Mouse (Mus musculus) heart, embryonic 14.5 days (tissue): ENCODE measurements around the gene Tbl1x. TPM values are rescaled to one million over a fixed set of nuclear protein-coding genes. Genes with fewer than 3 reads are reported as not detected.

ENCODE experiments used
- ATAC-seq: fragments of 200-750 bp; cut with Nextera tagmentation; 2 replicates; pipeline ENCODE4 v1.8.0; 2017; ENCODE audit warnings: low read depth, moderate TSS enrichment; ENCODE audit not compliant: insufficient number of reproducible peaks, insufficient read depth, low FRiP score
- H3K27ac ChIP-seq, 2 experiments: fragments of 200-500 bp in 1 of 2; fragments of 300-500 bp in 1 of 2; sonication (generic) in 1 of 2; replicated peaks in 1 of 2; 2 replicates each; pipeline ENCODE4 v1.5.1; 2012 to 2014; ENCODE audit warnings: low read depth in 2 of 2, low read length in 2 of 2, control low read depth in 1 of 2, mild to moderate bottlenecking in 1 of 2, mixed read lengths in 1 of 2; ENCODE audit not compliant: control insufficient read depth in 1 of 2, insufficient read depth in 1 of 2
- H3K27me3 ChIP-seq: fragments of 300-500 bp; sonication (generic); 2 replicates; pipeline ENCODE4 v1.6.1; 2014; ENCODE audit warnings: mild to moderate bottlenecking, low read length, control low read depth; ENCODE audit not compliant: control insufficient read depth, insufficient read depth
- H3K36me3 ChIP-seq: fragments of 300-500 bp; sonication (generic); 2 replicates; pipeline ENCODE4 v1.6.1; 2014; ENCODE audit warnings: mild to moderate bottlenecking, control low read depth, low read length, mixed read lengths; ENCODE audit not compliant: control insufficient read depth, insufficient read depth
- H3K4me1 ChIP-seq, 2 experiments: fragments of 200-500 bp in 1 of 2; fragments of 300-500 bp in 1 of 2; sonication (generic) in 1 of 2; 2 replicates each; pipeline ENCODE4 v1.6.1; 2012 to 2014; ENCODE audit warnings: low read length in 2 of 2, control low read depth in 1 of 2, mixed read lengths in 1 of 2; ENCODE audit not compliant: control insufficient read depth in 2 of 2, insufficient read depth in 2 of 2
- H3K4me2 ChIP-seq: fragments of 300-500 bp; sonication (generic); 2 replicates; pipeline ENCODE4 v1.6.1; 2014; ENCODE audit warnings: mild to moderate bottlenecking, low read length
- H3K4me3 ChIP-seq, 2 experiments: fragments of 200-500 bp in 1 of 2; fragments of 300-500 bp in 1 of 2; sonication (generic) in 1 of 2; 2 replicates each; pipeline ENCODE4 v1.5.1; 2012 to 2014; ENCODE audit warnings: low read length in 2 of 2, mild to moderate bottlenecking in 2 of 2, control low read depth in 1 of 2, low read depth in 1 of 2, moderate library complexity in 1 of 2; ENCODE audit not compliant: control insufficient read depth in 1 of 2, insufficient read depth in 1 of 2
- H3K9ac ChIP-seq: fragments of 300-500 bp; sonication (generic); 2 replicates; pipeline ENCODE4 v1.6.1; 2014; ENCODE audit warnings: mild to moderate bottlenecking, low read length
- H3K9me3 ChIP-seq: fragments of 300-500 bp; sonication (generic); 2 replicates; pipeline ENCODE4 v1.6.1; 2016; ENCODE audit warnings: low read length, control low read depth; ENCODE audit not compliant: control insufficient read depth
- WGBS: fragments of 180-500 bp; shearing (Covaris S2); extraction: QIAGEN DNeasy Blood & Tissue Kit; methylation state at CpG from one replicate; pipeline ENCODE4 v1.1.7; 2014; 5-methylcytosine and 5-hydroxymethylcytosine counted together
- polyA plus RNA-seq: library from polyadenylated mRNA; unstranded; fragments of >200 nt; fragmentation: Nextera tagmentation; extraction: Ambion mirVana; gene quantifications from 2 replicates; pipeline ENCODE4 v1.2.1, GENCODE M21; 2014

Tbl1x gene
- polyA plus RNA-seq, 1 experiment from 2014 or later = 62.7 TPM

DNA sequence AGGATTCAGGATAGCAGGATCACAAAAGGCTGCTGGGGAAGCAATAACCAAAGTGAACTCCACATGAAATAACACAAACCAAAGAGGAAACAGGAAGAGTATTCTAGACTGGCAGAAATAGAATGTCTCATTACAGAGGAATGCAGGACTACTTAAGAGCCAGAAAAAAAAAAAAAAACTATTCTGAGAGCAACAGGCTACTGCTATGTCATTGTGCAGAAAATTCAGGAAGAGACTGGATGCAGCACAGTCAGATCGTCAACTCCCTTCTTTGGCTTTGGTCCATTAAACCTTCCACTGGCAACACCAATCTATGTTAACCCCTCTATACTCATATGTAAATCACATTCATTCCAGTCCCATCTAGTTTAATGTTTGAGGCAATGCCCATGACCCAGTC is 20.7 kb upstream of the Tbl1x start:
- 30% methylated on average over 1 of the region's 1 CpGs for WGBS
- H3K36me3 ChIP-seq = no peaks in the 10 kb centered on the region
- H3K4me1 ChIP-seq = peaks cover 0 to 8% of the 10 kb centered on the region in 2 experiments; a peak in 2 of 4 replicates
- no peak overlapping the region for H3K4me2 ChIP-seq
- no peaks in the 10 kb centered on the region for H3K27me3 ChIP-seq
- no peak overlapping the region for H3K4me3 ChIP-seq
- peak overlapping the region; percentile 1 to 53; a peak in 2 of 4 replicates for H3K27ac ChIP-seq
- ATAC-seq = peak; percentile 35; the same call in 1 of the 2 replicates
- H3K9ac ChIP-seq = no peak overlapping the region
- H3K9me3 ChIP-seq = no peaks in the 10 kb centered on the region

DNA sequence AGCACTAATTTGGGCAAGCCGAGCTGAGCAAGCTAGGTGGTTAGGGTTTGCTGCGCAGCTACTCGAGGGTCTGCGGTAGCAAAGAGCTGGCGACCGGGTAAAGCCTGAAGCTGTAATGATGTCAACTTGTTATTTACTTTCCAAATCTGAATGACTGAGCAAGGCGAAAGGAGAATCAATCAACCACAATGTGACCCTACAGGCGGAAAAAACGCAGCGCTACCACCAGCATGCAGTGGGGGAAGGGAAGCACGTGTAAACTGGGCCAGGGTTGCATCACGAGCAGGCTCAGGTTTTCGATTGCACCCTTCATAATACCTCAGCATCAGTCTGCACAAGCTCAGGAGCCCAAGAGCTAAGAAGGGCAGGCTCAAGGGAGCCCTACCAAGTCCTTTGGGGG is 1.7 kb upstream of the Tbl1x start:
- H3K9me3 ChIP-seq = 0 out of 2 replicates have a peak, but pooled peaks cover 2% of the 10 kb centered on the region
- peak overlapping the region; percentile 38; the same call in 1 of the 2 replicates for H3K9ac ChIP-seq
- H3K4me2 ChIP-seq = peak overlapping the region; percentile 66
- peaks cover 3 to 8% of the 10 kb centered on the region in 2 experiments; a peak in 3 of 4 replicates for H3K4me1 ChIP-seq
- H3K4me3 ChIP-seq = peak overlapping the region; percentile 14 to 29; a peak in 3 of 4 replicates
- H3K27me3 ChIP-seq = no peaks in the 10 kb centered on the region
- peak overlapping the region; percentile 62 to 95 for H3K27ac ChIP-seq
- H3K36me3 ChIP-seq = no peaks in the 10 kb centered on the region
- WGBS = 17% methylated on average over 13 of the region's 13 CpGs
- ATAC-seq = 0 out of 2 replicates have a peak, but pooled peaks have one; percentile 38

DNA sequence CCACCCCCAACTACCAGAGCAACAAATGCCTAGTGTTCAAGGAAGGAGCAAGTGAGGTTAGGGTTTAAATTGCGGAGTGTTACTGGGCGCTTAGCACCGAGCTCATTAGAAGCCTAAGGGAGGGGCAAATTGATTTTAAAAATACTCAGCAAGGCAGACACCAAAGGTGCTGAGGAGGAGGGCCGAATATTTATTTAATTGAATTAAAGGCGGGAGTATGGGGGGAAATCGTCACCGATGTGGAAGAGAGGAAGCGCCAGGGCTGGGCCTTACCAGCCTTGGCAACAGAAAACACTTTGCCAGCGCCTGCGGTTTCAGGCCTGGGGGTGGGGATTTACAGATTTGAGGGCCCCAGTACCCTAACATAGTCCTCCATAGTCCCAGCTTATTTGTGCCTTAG is 1.0 kb upstream of the Tbl1x start:
- H3K27ac ChIP-seq = peak overlapping the region; percentile 62 to 95
- peak overlapping the region; percentile 37 to 68; a peak in 3 of 4 replicates for H3K4me3 ChIP-seq
- peak overlapping the region; percentile 66 for H3K4me2 ChIP-seq
- no peaks in the 10 kb centered on the region for H3K36me3 ChIP-seq
- peaks cover 3 to 8% of the 10 kb centered on the region in 2 experiments; a peak in 3 of 4 replicates for H3K4me1 ChIP-seq
- 19% methylated on average over 10 of the region's 10 CpGs for WGBS
- H3K27me3 ChIP-seq = no peaks in the 10 kb centered on the region
- ATAC-seq = no peak
- peak overlapping the region; percentile 38; the same call in 1 of the 2 replicates for H3K9ac ChIP-seq
- 0 out of 2 replicates have a peak, but pooled peaks cover 2% of the 10 kb centered on the region for H3K9me3 ChIP-seq

DNA sequence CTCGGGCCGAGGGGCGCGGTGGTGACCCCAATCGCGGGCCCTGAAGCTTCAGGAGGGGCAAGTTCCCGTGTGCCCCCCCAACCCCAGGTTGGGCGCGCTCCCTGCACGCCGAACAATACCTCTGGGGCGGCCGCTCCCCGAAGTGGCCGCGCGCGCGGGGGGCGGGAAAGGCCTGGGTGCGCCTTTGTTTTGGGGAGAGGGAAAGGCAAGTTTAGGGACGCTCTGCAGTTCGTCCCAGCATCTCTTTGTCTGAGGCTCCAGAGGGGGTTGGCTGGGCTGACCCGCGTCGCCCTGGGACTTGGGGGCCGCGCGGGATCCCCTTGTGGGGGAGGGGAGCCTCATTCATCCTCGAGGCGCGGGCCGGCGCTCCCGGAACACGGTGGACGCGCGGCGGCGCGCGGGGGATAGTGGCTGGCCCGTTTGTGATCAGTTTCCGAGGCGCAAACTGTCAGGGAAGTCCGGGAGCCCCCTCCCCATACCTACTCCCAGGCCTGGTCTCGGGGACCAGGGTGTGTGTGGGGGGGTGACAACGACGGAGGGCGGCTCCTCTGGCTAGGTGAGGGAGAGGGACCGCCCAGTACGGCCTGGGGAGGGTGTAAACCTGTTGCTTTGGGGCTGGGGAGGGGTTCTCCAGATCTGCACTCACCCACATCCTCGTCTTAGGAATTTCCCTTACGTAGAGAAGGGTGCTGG is 634 bp downstream of the Tbl1x start:
- peak overlapping the region; percentile 68 to 93 for H3K4me3 ChIP-seq
- peak; percentile 31; the same call in 1 of the 2 replicates for ATAC-seq
- peaks cover 6 to 11% of the 10 kb centered on the region in 2 experiments; a peak in 3 of 4 replicates for H3K4me1 ChIP-seq
- WGBS = 15% methylated on average over 37 of the region's 55 CpGs
- peak overlapping the region; percentile 66 for H3K4me2 ChIP-seq
- 0 out of 2 replicates have a peak, but pooled peaks cover 2% of the 10 kb centered on the region for H3K9me3 ChIP-seq
- H3K36me3 ChIP-seq = no peaks in the 10 kb centered on the region
- H3K27me3 ChIP-seq = no peaks in the 10 kb centered on the region
- H3K9ac ChIP-seq = peak overlapping the region; percentile 88
- peak overlapping the region; percentile 95 to 96 for H3K27ac ChIP-seq

DNA sequence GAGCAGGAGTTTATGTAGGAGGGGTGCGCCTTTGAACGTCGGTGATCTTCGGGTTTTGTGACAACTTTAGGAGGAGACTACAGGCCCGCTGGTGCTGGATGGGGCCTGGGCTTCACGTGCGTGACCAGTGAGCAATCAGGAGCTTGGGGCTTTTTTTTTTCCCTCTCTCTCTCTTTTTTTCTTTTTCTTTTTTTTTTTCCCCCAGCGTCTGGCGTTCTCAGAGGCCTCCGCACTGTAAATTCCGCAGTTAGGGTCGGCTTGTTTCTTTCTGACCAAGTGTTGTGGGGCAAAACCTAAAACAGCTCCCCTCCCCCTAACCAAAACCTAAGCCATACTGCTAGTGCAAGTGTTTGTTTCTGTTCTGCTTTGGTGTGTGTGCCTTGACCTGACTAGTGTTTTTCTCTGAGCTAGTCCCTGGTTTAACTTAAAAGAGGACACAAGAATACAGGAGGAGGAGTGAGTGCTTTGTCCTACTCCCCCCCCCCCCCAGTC is 1.2 kb downstream of the Tbl1x start:
- peak overlapping the region; percentile 66 for H3K4me2 ChIP-seq
- 19% methylated on average over 12 of the region's 12 CpGs for WGBS

DNA sequence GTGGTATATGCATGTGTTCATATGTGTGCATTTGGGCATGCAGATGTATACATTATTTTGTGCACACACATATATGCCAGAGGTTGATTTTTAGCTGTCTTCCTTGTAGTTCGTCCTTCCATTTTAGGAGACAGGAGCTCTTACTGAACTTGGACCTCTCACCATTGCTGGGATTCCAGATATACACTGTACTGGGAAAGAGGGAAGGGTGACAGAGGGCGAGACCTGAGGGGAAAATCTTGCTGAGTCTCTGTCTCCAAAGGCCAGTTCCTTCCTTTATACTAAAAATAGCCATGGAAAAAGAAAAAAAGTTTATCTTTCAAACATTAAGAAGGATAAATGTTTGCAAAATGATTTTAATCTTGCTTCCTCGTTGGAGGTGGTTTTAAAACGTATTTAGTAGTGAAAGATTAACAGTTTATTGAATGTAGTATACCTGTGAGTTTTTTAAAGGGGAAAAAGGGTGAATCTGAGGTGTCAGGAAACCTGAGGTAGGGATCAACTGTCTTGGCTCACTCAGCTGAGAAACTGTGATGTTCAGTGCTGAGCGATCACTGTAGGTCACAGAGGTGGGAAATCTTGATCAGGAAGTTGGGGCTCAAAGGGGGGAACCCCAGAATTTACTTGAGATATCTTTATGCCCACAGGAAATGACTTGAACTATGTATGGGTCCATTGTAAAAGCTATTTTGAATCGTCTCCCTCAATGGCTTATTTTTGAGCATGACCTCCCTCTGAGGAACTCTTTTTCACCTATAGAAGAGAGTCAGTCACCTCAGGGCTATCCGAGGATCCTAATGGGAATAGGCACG is 6.7 kb downstream of the Tbl1x start:
- 29% methylated on average over 8 of the region's 8 CpGs for WGBS
- Histone ChIP-seq H3K4me2 (no peak overlapping the region), H3K4me1 (peaks cover 2 to 22% of the 10 kb centered on the region in 2 experiments), H3K27ac (no peak overlapping the region), H3K27me3 (no peaks in the 10 kb centered on the region), H3K9ac (no peak overlapping the region), H3K36me3 (peaks cover 3% of the 10 kb centered on the region; the same call in 1 of the 2 replicates), H3K4me3 (no peak overlapping the region), H3K9me3 (no peaks in the 10 kb centered on the region)
- no peak for ATAC-seq

More for the DNA sequence above, 1.2 kb downstream of the Tbl1x start:
- Histone ChIP-seq H3K9ac (peak overlapping the region; percentile 88), H3K4me1 (peaks cover 11 to 12% of the 10 kb centered on the region in 2 experiments; a peak in 3 of 4 replicates), H3K36me3 (no peaks in the 10 kb centered on the region), H3K27me3 (no peaks in the 10 kb centered on the region), H3K27ac (peak overlapping the region; percentile 95 to 96), H3K9me3 (0 out of 2 replicates have a peak, but pooled peaks cover 2% of the 10 kb centered on the region), H3K4me3 (peak overlapping the region; percentile 68 to 93)
- ATAC-seq = no peak

DNA sequence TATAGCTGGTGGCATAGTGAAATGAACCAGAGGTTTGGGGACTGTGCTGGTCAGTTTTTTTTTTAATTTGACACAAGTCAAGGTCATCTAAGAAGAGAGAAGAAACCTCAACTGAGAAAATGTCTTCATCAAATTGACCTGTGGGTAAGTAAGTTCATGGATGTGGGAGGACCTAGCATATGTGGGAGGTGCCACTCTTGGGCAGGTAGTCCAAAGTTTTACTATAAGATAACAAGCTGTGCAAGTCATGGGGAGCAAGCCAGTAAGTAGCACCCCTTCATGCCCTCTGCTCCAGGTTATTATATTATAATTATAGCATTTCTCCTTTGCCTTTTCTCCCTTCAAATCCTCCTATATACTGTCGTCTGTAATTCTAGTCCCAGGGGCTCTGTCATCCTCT is 8.1 kb downstream of the Tbl1x start:
- no peaks in the 10 kb centered on the region for H3K9me3 ChIP-seq
- peaks cover 3% of the 10 kb centered on the region; the same call in 1 of the 2 replicates for H3K36me3 ChIP-seq
- H3K9ac ChIP-seq = no peak overlapping the region
- H3K27ac ChIP-seq = no peak overlapping the region
- ATAC-seq = no peak
- H3K4me2 ChIP-seq = no peak overlapping the region
- no peaks in the 10 kb centered on the region for H3K27me3 ChIP-seq
- WGBS = 65% methylated on average over 1 of the region's 1 CpGs
- H3K4me3 ChIP-seq = no peak overlapping the region
- H3K4me1 ChIP-seq = peaks cover 5 to 29% of the 10 kb centered on the region in 2 experiments
